Mouse (Mus musculus) lung, embryonic 15.5 days (tissue): ENCODE results near the gene Asgr1. TPM values are rescaled to one million over a fixed set of nuclear protein-coding genes. Genes with fewer than 3 reads are reported as not detected.

Experiments
- ATAC-seq: fragments of 200-750 bp; cut with Nextera tagmentation; 2 replicates; pipeline ENCODE4 v1.8.0; 2017; ENCODE audit warnings: moderate number of reproducible peaks, borderline replicate concordance; ENCODE audit not compliant: low FRiP score, low TSS enrichment; ENCODE audit errors: extremely low read depth
- H3K27ac ChIP-seq: fragments of 300-500 bp; sonication (generic); 2 replicates; pipeline ENCODE4 v1.5.1; 2015; ENCODE audit warnings: moderate library complexity, mild to moderate bottlenecking, inconsistent platforms
- H3K27me3 ChIP-seq: fragments of 300-500 bp; sonication (generic); 2 replicates; pipeline ENCODE4 v1.6.1; 2015; ENCODE audit warnings: inconsistent platforms
- H3K36me3 ChIP-seq: fragments of 300-500 bp; sonication (generic); 2 replicates; pipeline ENCODE4 v1.6.1; 2015; ENCODE audit warnings: inconsistent platforms
- H3K4me1 ChIP-seq: fragments of 300-500 bp; sonication (generic); 2 replicates; pipeline ENCODE4 v1.6.1; 2015; ENCODE audit warnings: inconsistent platforms
- H3K4me2 ChIP-seq: fragments of 300-500 bp; sonication (generic); 2 replicates; pipeline ENCODE4 v1.6.1; 2015; ENCODE audit warnings: inconsistent platforms, mild to moderate bottlenecking, moderate library complexity
- H3K4me3 ChIP-seq: fragments of 300-500 bp; sonication (generic); 2 replicates; pipeline ENCODE4 v1.5.1; 2015; ENCODE audit warnings: mild to moderate bottlenecking, inconsistent platforms
- H3K9ac ChIP-seq: fragments of 300-500 bp; sonication (generic); 2 replicates; pipeline ENCODE4 v1.6.1; 2015; ENCODE audit warnings: inconsistent platforms
- H3K9me3 ChIP-seq: fragments of 300-500 bp; sonication (generic); 2 replicates; pipeline ENCODE4 v1.6.1; 2016; ENCODE audit warnings: inconsistent platforms
- WGBS: fragments of 180-500 bp; shearing (Covaris S2); methylation state at CpG from one replicate; pipeline ENCODE4 v1.1.7; 2015; 5-methylcytosine and 5-hydroxymethylcytosine counted together
- polyA plus RNA-seq: library from polyadenylated mRNA; unstranded; fragments of >200 nt; fragmentation: Nextera tagmentation; extraction: Ambion mirVana; gene quantifications from 2 replicates; pipeline ENCODE4 v1.2.1, GENCODE M21; 2015

The Asgr1 gene
- polyA plus RNA-seq, 1 experiment from 2014 or later: 0.29 TPM

DNA sequence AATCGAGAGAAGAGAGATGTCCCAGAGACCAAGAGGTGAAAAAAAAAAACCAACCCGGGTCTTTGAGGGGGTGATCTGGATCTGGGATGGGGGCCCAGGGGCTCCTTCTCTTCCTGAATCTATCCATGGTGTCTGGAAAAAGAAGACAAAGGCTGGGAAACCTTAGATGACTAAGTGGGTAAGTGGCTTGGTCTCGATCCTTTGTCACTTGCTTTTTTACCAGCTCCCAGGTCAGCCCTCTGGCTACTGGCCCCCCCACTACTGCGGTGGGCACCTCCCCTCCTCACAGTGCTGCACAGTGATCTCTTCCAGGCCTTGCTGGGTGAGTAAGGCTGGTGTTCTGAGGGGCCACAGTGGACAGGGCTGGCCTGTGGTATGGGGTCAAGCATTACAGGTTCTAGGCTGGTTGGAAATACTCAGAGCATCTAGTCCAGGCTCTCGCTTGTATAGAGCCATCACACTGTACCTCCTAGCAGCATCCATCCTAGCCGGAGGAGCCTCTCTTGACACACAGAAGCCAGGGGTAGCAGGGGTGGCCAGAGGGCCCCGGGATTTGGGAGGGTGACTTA, 36.6 kb upstream of the Asgr1 start:
- no peak for ATAC-seq
- peak overlapping the region; percentile 77; the same call in 1 of the 2 replicates for H3K9ac ChIP-seq
- H3K4me2 ChIP-seq: peak overlapping the region; percentile 76
- H3K4me3 ChIP-seq: 0 out of 2 replicates have a peak overlapping the region, but pooled peaks have one; percentile 60
- H3K36me3 ChIP-seq: peaks cover 8% of the 10 kb centered on the region
- peak overlapping the region; percentile 21; the same call in 1 of the 2 replicates for H3K27ac ChIP-seq
- 46% methylated on average over 7 of the region's 7 CpGs for WGBS
- no peaks in the 10 kb centered on the region for H3K9me3 ChIP-seq
- peaks cover 60% of the 10 kb centered on the region for H3K4me1 ChIP-seq
- no peaks in the 10 kb centered on the region for H3K27me3 ChIP-seq

DNA sequence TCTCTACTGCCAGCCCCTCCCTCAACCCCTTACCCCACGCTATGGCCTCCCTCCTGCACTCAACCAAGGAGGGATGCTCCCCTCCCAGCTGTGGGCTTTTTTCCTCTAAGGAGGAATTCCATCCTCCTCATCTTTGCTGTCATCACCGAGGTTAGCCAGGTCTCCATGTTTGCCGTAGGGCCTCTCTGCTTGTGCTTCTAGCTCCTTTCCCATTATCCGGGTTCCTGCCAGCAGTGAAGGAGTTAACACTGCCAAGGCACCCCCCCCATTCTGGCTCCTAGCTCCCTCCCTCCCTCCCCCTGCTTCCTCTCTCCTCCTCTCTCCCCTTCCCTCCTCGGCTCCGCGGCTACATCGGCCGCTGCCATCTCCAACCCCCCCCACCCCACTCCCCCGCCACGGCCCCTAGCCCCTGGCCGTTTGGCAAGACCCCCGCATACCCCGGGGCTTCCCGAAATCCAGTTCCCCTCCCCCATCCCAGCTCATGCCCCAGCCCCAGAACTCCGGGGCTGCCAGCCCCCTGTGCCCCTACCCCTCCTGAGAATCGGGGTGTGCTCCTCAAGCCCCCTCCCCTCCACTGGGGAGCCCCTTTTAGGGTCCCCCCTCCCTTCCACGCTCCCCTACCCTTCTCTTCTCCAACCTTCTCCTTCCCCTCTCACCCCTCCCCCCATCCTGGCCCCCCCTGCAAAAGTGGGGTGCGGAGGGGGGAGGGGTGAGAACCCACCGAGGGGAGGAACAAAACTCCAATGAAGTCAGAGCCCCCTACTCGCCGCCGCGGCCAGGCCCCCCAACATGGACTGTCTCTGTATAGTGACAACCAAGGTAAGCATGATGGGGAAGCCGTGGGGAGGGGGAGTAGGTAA, 35.5 kb upstream of the Asgr1 start:
- Histone ChIP-seq H3K27ac (peak overlapping the region; percentile 85), H3K27me3 (0 out of 2 replicates have a peak, but pooled peaks cover 2% of the 10 kb centered on the region), H3K4me1 (peaks cover 67% of the 10 kb centered on the region), H3K4me3 (peak overlapping the region; percentile 60), H3K36me3 (no peaks in the 10 kb centered on the region), H3K4me2 (peak overlapping the region; percentile 76), H3K9me3 (no peaks in the 10 kb centered on the region), H3K9ac (peak overlapping the region; percentile 77)
- 1% methylated on average over 22 of the region's 25 CpGs for WGBS
- ATAC-seq: no peak

DNA sequence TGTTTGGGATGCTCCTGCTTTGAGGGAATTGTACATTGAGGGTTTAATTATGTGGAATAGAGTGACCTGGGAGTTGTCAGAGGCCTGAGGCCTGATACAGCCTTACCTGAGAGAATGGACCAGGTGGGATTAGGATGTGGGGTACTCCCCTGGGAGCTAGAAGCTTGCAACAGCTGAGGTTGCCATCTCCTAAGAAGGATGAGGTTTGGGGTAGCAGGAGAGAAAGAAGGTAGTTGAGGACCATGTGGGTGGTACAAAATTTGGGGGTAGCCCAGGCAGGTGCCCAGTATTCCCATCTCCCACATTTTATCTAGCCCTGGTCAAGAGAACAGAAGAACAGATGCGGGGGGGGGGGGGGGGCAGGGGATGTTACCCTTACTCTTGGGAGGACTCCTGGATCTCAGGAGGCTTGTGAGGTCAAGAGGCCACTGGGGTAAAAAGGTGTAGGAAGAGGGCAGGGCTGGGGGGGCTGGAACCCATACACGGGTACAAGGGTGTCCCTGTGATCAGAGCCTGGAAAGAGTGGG, 34.3 kb upstream of the Asgr1 start:
- no peaks in the 10 kb centered on the region for H3K36me3 ChIP-seq
- peak overlapping the region; percentile 60 for H3K4me3 ChIP-seq
- H3K4me2 ChIP-seq: peak overlapping the region; percentile 76
- WGBS: 20% methylated on average over 2 of the region's 2 CpGs
- H3K9me3 ChIP-seq: no peaks in the 10 kb centered on the region
- peaks cover 69% of the 10 kb centered on the region for H3K4me1 ChIP-seq
- peak overlapping the region; percentile 72; the same call in 1 of the 2 replicates for H3K27ac ChIP-seq
- H3K9ac ChIP-seq: 0 out of 2 replicates have a peak overlapping the region, but pooled peaks have one; percentile 77
- 0 out of 2 replicates have a peak, but pooled peaks cover 6% of the 10 kb centered on the region for H3K27me3 ChIP-seq
- ATAC-seq: no peak

DNA sequence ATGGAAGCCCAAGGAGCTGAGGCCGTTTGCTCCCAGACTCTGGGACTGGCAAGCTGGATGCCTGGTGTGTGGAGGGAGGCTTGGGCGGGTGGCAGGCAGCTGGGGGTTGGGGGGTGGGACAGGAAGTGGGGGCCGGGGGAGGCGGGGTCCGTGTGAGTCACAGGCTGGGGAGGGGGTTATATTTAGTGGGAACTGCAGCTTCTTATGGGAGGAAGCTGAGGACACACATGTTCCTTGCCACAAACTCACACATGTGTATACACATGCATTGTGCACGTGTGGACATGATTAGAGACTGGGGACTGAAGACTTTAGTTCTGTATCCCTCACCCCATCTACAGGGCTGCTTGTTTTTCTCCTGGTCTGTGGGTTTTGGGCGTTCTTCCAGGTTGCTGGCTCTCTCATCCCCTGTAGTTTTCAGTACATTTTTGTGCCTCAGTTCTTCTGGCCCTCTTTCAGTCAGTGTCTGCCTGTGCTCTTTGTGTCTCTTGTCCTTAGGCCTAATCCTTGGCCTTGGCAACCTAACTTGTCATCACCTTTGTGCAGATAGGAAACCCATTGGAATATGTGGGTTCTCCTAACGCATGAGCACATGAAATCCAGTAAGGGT, 33.8 kb upstream of the Asgr1 start:
- Histone ChIP-seq H3K4me1 (peaks cover 69% of the 10 kb centered on the region), H3K9ac (no peak overlapping the region), H3K36me3 (no peaks in the 10 kb centered on the region), H3K4me3 (peak overlapping the region; percentile 60), H3K4me2 (peak overlapping the region; percentile 76), H3K27me3 (0 out of 2 replicates have a peak, but pooled peaks cover 6% of the 10 kb centered on the region), H3K9me3 (no peaks in the 10 kb centered on the region), H3K27ac (peak overlapping the region; percentile 72)
- WGBS: 14% methylated on average over 8 of the region's 8 CpGs
- no peak for ATAC-seq

- Histone ChIP-seq H3K27ac (peak overlapping the region; percentile 72), H3K4me2 (peak overlapping the region; percentile 76), H3K4me1 (peaks cover 67% of the 10 kb centered on the region), H3K9me3 (no peaks in the 10 kb centered on the region), H3K27me3 (0 out of 2 replicates have a peak, but pooled peaks cover 6% of the 10 kb centered on the region), H3K9ac (0 out of 2 replicates have a peak overlapping the region, but pooled peaks have one; percentile 28), H3K4me3 (peak overlapping the region; percentile 60), H3K36me3 (no peaks in the 10 kb centered on the region)
- WGBS: 2% methylated on average over 8 of the region's 8 CpGs
- peak; percentile 84 for ATAC-seq
These were observed 33.1 kb upstream of the Asgr1 start for GRCm38 (mm10) chr11:70020731-70021263.

GRCm38 (mm10) chr11:70021264-70022132, 32.4 kb upstream of the Asgr1 start:
- WGBS: 2% methylated on average over 40 of the region's 40 CpGs
- peak overlapping the region; percentile 60 for H3K4me3 ChIP-seq
- H3K36me3 ChIP-seq: no peaks in the 10 kb centered on the region
- peak overlapping the region; percentile 62 for H3K27ac ChIP-seq
- H3K4me1 ChIP-seq: peaks cover 74% of the 10 kb centered on the region
- no peaks in the 10 kb centered on the region for H3K9me3 ChIP-seq
- ATAC-seq: peak; percentile 78
- H3K4me2 ChIP-seq: peak overlapping the region; percentile 76
- H3K9ac ChIP-seq: 0 out of 2 replicates have a peak overlapping the region, but pooled peaks have one; percentile 28
- H3K27me3 ChIP-seq: 0 out of 2 replicates have a peak, but pooled peaks cover 6% of the 10 kb centered on the region

- H3K4me2 ChIP-seq: peak overlapping the region; percentile 59
- no peaks in the 10 kb centered on the region for H3K9me3 ChIP-seq
- peak overlapping the region; percentile 35 for H3K4me3 ChIP-seq
- peak overlapping the region; percentile 18 for H3K9ac ChIP-seq
- H3K4me1 ChIP-seq: peaks cover 80% of the 10 kb centered on the region
- ATAC-seq: no peak
- peak overlapping the region; percentile 10; the same call in 1 of the 2 replicates for H3K27ac ChIP-seq
- peaks cover 6% of the 10 kb centered on the region; the same call in 1 of the 2 replicates for H3K27me3 ChIP-seq
- 5% methylated on average over 29 of the region's 29 CpGs for WGBS
- H3K36me3 ChIP-seq: no peaks in the 10 kb centered on the region
These were observed 30.3 kb upstream of the Asgr1 start for GRCm38 (mm10) chr11:70023481-70024150.

GRCm38 (mm10) chr11:70024151-70024514, 29.8 kb upstream of the Asgr1 start:
- Histone ChIP-seq H3K4me2 (peak overlapping the region; percentile 59), H3K27ac (0 out of 2 replicates have a peak overlapping the region, but pooled peaks have one; percentile 10), H3K36me3 (no peaks in the 10 kb centered on the region), H3K9me3 (no peaks in the 10 kb centered on the region), H3K9ac (peak overlapping the region; percentile 18; the same call in 1 of the 2 replicates), H3K4me3 (peak overlapping the region; percentile 35), H3K27me3 (peaks cover 6% of the 10 kb centered on the region; the same call in 1 of the 2 replicates), H3K4me1 (peaks cover 80% of the 10 kb centered on the region)
- ATAC-seq: no peak
- WGBS: 16% methylated on average over 6 of the region's 6 CpGs

DNA sequence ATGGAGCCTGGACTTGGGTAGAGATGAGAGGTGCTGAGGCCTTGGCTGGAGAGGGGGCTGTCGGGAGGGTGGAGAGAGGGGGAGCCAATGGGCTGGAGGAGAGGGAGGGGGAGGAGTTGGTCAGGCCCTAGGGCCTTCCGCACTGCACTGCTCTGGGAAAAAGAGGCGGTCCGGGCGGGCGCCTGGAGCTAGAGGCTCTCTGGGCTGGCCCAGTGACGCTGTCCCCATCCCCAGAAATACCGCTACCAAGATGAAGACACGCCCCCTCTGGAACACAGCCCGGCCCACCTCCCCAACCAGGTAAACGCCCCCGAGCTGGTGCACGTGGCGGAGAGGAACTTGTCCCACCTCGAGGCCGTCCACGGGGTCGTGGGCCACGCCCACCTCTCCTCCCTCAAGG, 27.2 kb upstream of the Asgr1 start:
- WGBS: 7% methylated on average over 19 of the region's 19 CpGs
- peak overlapping the region; percentile 37 for H3K4me3 ChIP-seq
- ATAC-seq: peak; percentile 65
- peak overlapping the region; percentile 59 for H3K4me2 ChIP-seq
- H3K9ac ChIP-seq: 0 out of 2 replicates have a peak overlapping the region, but pooled peaks have one; percentile 11
- peak overlapping the region; percentile 50; the same call in 1 of the 2 replicates for H3K27ac ChIP-seq
- peaks cover 71% of the 10 kb centered on the region for H3K4me1 ChIP-seq
- H3K27me3 ChIP-seq: peaks cover 6% of the 10 kb centered on the region; the same call in 1 of the 2 replicates
- H3K9me3 ChIP-seq: no peaks in the 10 kb centered on the region
- peaks cover 10% of the 10 kb centered on the region for H3K36me3 ChIP-seq

DNA sequence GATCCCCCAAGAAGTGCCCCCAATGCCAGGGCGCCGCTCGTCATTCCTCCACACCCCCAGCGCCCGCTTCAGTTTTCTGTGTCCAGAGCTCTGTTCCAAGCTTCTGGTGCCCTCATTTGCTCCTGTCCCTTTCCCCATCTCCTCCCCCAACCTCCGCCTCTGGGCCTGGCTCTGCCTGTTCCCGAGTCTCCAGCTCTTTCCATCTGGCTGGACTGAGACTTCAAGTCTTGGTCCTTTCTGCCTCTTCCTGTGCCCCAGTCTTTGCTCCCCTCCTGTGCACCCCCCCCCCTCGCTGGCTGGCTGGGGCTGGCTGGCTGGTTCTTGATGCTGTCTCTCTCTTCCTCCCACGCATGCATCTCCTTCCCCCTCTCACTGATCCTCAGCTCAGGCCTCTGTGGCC, 26.5 kb upstream of the Asgr1 start:
- Histone ChIP-seq H3K4me2 (peak overlapping the region; percentile 59), H3K9ac (no peak overlapping the region), H3K27ac (peak overlapping the region; percentile 64), H3K4me3 (peak overlapping the region; percentile 37), H3K4me1 (peaks cover 67% of the 10 kb centered on the region), H3K36me3 (peaks cover 17% of the 10 kb centered on the region), H3K27me3 (peaks cover 6% of the 10 kb centered on the region; the same call in 1 of the 2 replicates), H3K9me3 (no peaks in the 10 kb centered on the region)
- no peak for ATAC-seq
- 36% methylated on average over 9 of the region's 9 CpGs for WGBS
